Mouse (Mus musculus) kidney, adult 2 months (tissue): ENCODE results near the gene Ankfn1.

Experiments used
- CTCF ChIP-seq: fragments of 200-500 bp; conservative IDR thresholded peaks from 2 replicates; pipeline ENCODE4 v1.5.1; 2011; ENCODE audit warnings: low read depth, mild to moderate bottlenecking, control low read depth, low read length, moderate library complexity, mixed read lengths; ENCODE audit not compliant: insufficient read depth, insufficient read length
- POLR2A ChIP-seq: fragments of 200-500 bp; IDR thresholded peaks from one replicate; pipeline ENCODE4 v1.6.1; 2011; ENCODE audit warnings: low read depth, low read length, control low read depth

- TF ChIP-seq POLR2A (no peak), CTCF (no peak)
These were observed 270.7 kb downstream of the Ankfn1 start for GRCm38 (mm10) chr11:89506595-89507245.
